Mouse (Mus musculus) hindbrain, embryonic 11.5 days (tissue): ENCODE measurements around the gene Tnp1. TPM values are rescaled to one million over a fixed set of nuclear protein-coding genes. Genes with fewer than 3 reads are reported as not detected.

ENCODE experiments used
- ATAC-seq: fragments of 200-750 bp; cut with Nextera tagmentation; 2 replicates; pipeline ENCODE4 v1.8.0; 2017; ENCODE audit warnings: mild to moderate bottlenecking, moderate TSS enrichment, moderate library complexity; ENCODE audit not compliant: low FRiP score
- DNase-seq: peaks from one replicate; pipeline ENCODE4 v3.0.0-alpha.2; 2015; ENCODE audit warnings: low spot score
- H3K27ac ChIP-seq: fragments of 300-500 bp; sonication (generic); 2 replicates; pipeline ENCODE4 v1.5.1; 2014; ENCODE audit warnings: mild to moderate bottlenecking, low read depth, low read length
- H3K27me3 ChIP-seq: fragments of 300-500 bp; sonication (generic); 2 replicates; pipeline ENCODE4 v1.6.1; 2014; ENCODE audit warnings: mild to moderate bottlenecking, low read length, moderate library complexity, mixed read lengths; ENCODE audit not compliant: control insufficient read depth, insufficient read depth
- H3K36me3 ChIP-seq: fragments of 300-500 bp; sonication (generic); 2 replicates; pipeline ENCODE4 v1.6.1; 2014; ENCODE audit warnings: mild to moderate bottlenecking, low read length, moderate library complexity, mixed read lengths; ENCODE audit not compliant: control insufficient read depth, insufficient read depth
- H3K4me1 ChIP-seq: fragments of 300-500 bp; sonication (generic); replicated peaks from 2 replicates; pipeline ENCODE4 v1.6.1; 2014; ENCODE audit warnings: low read length, mixed read lengths; ENCODE audit not compliant: control insufficient read depth, insufficient read depth
- H3K4me2 ChIP-seq: fragments of 300-500 bp; sonication (generic); replicated peaks from 2 replicates; pipeline ENCODE4 v1.6.1; 2014; ENCODE audit warnings: mild to moderate bottlenecking, low read depth, low read length
- H3K4me3 ChIP-seq: fragments of 300-500 bp; sonication (generic); 2 replicates; pipeline ENCODE4 v1.5.1; 2014; ENCODE audit warnings: low read depth, low read length
- H3K9ac ChIP-seq: fragments of 300-500 bp; sonication (generic); 2 replicates; pipeline ENCODE4 v1.6.1; 2014; ENCODE audit warnings: low read depth, low read length
- H3K9me3 ChIP-seq: fragments of 300-500 bp; sonication (generic); 2 replicates; pipeline ENCODE4 v1.6.1; 2016; ENCODE audit warnings: low read length; ENCODE audit not compliant: control insufficient read depth
- WGBS: fragments of 180-500 bp; shearing (Covaris S2); extraction: QIAGEN DNeasy Blood & Tissue Kit; methylation state at CpG from one replicate; pipeline ENCODE4 v1.1.7; 2014; 5-methylcytosine and 5-hydroxymethylcytosine counted together
- polyA plus RNA-seq: library from polyadenylated mRNA; unstranded; fragments of >200 nt; fragmentation: Nextera tagmentation; extraction: Ambion mirVana; gene quantifications from 2 replicates; pipeline ENCODE4 v1.2.1, GENCODE M21; 2014

Gene Tnp1
- not detected in 2 replicates for polyA plus RNA-seq

DNA sequence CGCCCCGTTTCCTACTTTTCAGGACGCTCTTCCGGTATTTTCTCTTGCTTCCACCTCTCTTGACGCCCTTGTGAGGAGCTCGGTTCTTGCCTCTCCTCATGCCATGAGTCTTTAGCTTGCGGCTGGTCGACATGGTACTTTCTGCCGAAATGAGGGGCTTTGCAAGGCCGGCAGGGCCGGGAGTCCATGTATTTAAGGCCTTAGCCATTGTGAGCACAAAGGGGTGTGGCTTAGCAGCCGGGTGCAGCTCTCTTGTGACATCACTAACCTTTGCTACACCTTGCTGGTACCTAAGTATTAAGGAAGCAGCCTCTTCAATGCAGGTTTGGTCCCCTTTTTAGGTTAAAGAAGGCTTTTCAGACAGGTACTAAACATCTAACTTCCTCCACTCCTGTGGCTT is at the start of gene Tnp1:
Gene Tnp1, minus strand, starts transcription at position 179 of the 400 bp plus-strand sequence.
- 94% methylated on average over 12 of the region's 12 CpGs for WGBS
- Histone ChIP-seq H3K9me3 (no peaks in the 10 kb centered on the region), H3K4me2 (no peak within 1 kb of the TSS), H3K9ac (no peak within 1 kb of the TSS), H3K27me3 (no peaks in the 10 kb centered on the region), H3K27ac (no peak within 1 kb of the TSS), H3K36me3 (no peaks in the 10 kb centered on the region), H3K4me1 (no peaks in the 10 kb centered on the region), H3K4me3 (no peak within 1 kb of the TSS)
- ATAC-seq: no peak
- DNase-seq: no peak

DNA sequence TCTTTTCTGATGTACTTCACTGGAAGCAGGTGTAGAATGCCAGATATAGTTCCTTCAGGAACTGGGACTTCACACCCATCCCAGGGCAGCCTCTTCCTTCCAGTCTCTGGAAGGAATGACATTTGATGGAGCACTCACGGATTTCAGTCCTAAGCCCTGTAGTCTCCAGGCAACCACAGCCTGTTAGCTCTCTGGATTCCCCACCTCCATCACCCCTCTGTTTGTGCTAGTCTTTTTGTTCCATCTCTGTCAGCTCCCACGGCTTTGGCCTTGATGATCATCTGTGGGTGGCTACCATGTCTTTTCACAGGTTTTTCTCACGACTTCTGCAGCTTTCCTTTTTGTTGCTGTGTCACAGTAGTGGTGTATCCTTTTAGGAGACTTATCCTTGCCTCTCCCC is 48.6 kb upstream of the Tnp1 start:
- no peak overlapping the region for H3K9ac ChIP-seq
- 54% methylated on average over 3 of the region's 3 CpGs for WGBS
- DNase-seq (no peak), ATAC-seq (no peak)
- H3K4me2 ChIP-seq: no peak overlapping the region
- no peaks in the 10 kb centered on the region for H3K9me3 ChIP-seq
- H3K4me3 ChIP-seq: no peak overlapping the region
- H3K27ac ChIP-seq: no peak overlapping the region
- H3K4me1 ChIP-seq: no peaks in the 10 kb centered on the region
- no peaks in the 10 kb centered on the region for H3K36me3 ChIP-seq
- no peaks in the 10 kb centered on the region for H3K27me3 ChIP-seq

DNA sequence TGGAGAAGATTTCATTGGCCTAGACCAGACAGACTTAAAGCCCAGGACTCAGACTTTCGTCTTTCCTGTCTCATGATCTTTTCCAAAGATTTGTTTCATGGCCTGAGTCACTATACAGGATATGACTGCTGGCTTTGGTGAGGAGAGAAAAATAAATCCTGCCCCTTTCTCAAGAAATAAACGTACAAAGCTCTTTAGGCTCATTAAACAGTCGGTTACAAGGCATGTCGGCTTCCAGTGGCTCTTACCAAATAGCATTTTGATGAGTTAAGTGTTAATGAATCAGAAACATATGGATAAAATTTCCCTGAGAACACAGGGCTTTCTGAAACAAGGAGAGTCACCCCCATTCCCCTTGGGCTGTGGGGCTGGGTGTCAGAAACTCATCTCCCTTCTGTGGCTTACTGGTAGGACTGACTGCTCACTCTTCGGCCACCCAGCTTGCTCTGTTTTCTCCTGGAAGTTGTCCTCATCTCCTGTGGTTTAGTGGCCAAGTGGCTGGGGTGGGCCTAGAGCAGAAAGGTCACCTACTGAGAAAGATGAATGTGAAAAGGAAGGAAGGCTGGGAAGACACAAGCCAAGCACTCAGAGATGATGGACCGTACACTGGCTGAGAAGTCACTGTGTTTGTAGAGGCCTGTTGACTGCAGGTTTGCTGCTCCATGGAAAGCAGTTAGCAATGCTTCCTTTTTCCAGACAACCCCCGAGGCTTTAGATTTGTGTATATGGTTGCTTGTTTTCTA is 46.0 kb upstream of the Tnp1 start:
- DNase-seq: no peak
- Histone ChIP-seq H3K4me1 (no peaks in the 10 kb centered on the region), H3K27me3 (no peaks in the 10 kb centered on the region), H3K9me3 (no peaks in the 10 kb centered on the region), H3K27ac (no peak overlapping the region), H3K36me3 (no peaks in the 10 kb centered on the region), H3K9ac (no peak overlapping the region), H3K4me2 (no peak overlapping the region), H3K4me3 (no peak overlapping the region)
- WGBS: 75% methylated on average over 7 of the region's 7 CpGs
- no peak for ATAC-seq

DNA sequence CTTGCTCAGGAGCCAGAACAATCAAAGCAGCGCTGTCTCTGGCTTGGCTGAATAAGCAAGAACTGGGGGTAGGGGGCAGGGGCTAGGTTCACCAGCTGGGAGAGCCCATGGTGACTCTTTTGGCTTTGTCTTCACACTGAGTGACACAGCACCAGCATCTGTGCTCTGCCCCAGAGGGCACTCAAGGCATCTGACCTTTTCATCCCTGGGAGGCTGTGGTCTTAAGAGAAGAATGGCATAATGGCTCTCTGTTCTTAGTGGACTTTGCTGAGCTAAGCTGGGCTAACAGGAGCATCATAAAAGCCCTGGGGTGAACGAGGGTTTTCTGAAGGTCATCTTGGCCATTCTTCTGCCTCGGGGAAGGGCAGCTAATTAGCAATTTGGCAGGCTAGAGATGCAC is 44.6 kb upstream of the Tnp1 start:
- Histone ChIP-seq H3K36me3 (no peaks in the 10 kb centered on the region), H3K27ac (no peak overlapping the region), H3K9me3 (no peaks in the 10 kb centered on the region), H3K4me1 (no peaks in the 10 kb centered on the region), H3K4me2 (no peak overlapping the region), H3K4me3 (no peak overlapping the region), H3K27me3 (no peaks in the 10 kb centered on the region), H3K9ac (no peak overlapping the region)
- WGBS: 9% methylated on average over 3 of the region's 3 CpGs
- no peak for ATAC-seq
- DNase-seq: peak; percentile 34

DNA sequence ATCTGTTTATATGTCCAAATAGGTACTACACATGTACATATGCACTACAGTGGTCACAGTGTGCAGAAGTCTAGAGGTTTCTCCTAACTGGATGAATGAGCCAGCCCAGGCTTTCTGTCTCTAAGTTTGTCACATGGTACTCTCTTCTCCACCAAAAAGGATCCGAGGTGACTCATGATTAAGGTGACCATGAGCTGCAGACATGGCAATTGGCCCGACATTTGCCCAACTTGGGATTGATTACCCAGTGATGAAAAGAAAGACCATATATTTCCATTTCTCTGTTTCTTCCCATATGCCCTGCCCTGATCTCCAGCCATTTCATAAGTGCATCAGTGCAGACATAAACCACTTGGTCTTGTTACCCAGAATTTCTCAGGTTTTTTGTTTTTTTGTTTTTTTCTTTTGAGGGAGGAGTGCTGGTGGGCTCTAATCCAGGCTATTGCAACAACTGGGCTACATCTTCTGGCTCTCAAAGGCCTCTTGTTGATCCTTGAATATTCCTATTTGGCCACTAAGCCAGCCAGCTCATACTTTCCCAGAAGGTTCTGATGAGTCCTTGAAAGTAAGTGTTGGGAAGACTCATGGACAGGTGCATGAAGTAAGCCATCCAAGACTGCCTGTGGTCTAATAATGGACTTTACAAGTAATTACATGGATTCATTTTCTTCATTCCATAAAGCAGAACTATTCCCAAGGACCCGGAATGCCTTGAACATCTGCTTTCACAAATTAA is 40.7 kb upstream of the Tnp1 start:
- H3K9me3 ChIP-seq: no peaks in the 10 kb centered on the region
- no peak for ATAC-seq
- H3K4me2 ChIP-seq: no peak overlapping the region
- H3K4me3 ChIP-seq: no peak overlapping the region
- no peak overlapping the region for H3K27ac ChIP-seq
- WGBS: 90% methylated on average over 3 of the region's 3 CpGs
- no peak for DNase-seq
- H3K36me3 ChIP-seq: no peaks in the 10 kb centered on the region
- no peaks in the 10 kb centered on the region for H3K4me1 ChIP-seq
- H3K27me3 ChIP-seq: no peaks in the 10 kb centered on the region
- H3K9ac ChIP-seq: no peak overlapping the region

DNA sequence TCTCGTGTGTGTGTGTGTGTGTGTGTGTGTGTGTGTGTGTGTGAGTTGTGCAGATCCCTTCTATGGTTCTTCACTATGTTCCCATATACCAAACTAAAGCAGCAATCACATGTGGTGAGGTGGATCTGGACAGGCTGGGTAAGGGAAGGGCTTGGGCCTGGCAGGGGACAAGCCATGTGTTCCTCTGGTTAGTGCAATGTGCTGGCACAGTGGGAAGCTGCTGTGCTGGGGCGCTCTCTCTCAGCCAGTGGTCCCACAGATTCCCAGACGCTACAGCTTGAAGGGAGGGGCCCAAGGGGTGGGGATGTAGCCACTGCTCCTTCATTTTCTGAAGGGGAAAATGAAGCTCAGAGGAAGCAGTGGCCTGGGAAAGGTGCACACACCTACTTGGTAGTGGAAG is 40.1 kb upstream of the Tnp1 start:
- no peaks in the 10 kb centered on the region for H3K36me3 ChIP-seq
- H3K27ac ChIP-seq: no peak overlapping the region
- H3K4me2 ChIP-seq: no peak overlapping the region
- H3K27me3 ChIP-seq: no peaks in the 10 kb centered on the region
- H3K4me1 ChIP-seq: no peaks in the 10 kb centered on the region
- H3K4me3 ChIP-seq: no peak overlapping the region
- no peak overlapping the region for H3K9ac ChIP-seq
- DNase-seq: no peak
- WGBS: 48% methylated on average over 3 of the region's 3 CpGs
- H3K9me3 ChIP-seq: no peaks in the 10 kb centered on the region
- no peak for ATAC-seq

DNA sequence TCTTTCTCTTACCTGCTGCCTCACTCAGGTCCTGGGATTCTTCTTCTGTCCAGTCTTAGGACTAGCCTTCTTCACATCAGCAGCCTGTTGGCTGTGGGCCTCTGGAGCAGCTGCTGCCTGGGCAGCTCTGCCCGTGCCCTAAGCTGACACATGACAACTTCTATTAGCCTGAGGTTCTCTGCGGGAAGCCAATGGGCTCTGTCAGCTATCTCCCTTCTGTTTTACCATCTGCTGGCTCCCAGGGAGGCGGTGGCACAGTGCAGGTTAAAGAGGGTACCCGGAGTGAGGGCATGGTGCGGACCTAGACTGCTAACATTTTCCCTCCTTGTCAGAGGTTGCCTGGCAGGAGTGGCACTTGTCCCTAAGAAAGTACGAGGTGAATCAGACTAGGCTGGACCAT is 39.5 kb upstream of the Tnp1 start:
- DNase-seq: no peak
- Histone ChIP-seq H3K9me3 (no peaks in the 10 kb centered on the region), H3K9ac (no peak overlapping the region), H3K4me3 (no peak overlapping the region), H3K36me3 (no peaks in the 10 kb centered on the region), H3K27me3 (no peaks in the 10 kb centered on the region), H3K4me2 (no peak overlapping the region), H3K27ac (no peak overlapping the region), H3K4me1 (no peaks in the 10 kb centered on the region)
- ATAC-seq: no peak
- 54% methylated on average over 6 of the region's 6 CpGs for WGBS

DNA sequence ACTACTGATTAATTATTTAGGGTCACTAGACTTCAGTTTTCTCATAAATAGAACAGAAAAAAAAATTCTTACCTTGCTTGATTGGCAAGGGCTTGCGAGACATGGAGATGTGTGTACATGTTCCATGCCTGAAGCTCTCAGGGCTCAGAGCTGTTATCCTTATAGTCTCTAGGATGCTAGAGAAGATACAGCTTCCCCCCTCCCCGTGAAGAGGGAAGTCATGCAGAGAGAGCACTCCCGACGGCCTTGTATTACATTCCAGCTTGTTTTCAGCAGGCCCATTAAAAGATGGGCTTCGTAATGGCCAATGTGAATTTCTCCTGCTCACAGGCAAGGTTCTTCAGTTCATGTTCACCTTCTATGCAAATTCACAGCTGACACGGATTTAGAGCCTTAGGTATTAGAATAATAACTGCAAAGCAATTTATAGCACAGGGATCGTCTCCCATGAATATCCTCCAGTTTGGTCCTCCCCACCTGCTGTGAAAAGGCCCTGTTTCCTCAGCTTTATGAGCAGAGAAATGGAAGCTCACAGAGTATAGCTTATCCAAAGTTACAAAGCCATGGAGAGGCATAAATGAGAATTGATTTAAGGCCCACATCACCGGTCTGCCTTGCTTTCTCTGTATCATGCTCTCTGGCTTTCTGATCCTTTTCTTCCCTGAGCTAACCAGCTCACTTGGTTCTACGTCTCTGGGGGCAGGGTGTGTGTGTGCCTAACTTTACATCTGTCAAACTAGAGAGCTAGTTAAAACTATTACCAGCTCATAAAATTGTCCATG is 38.0 kb upstream of the Tnp1 start:
- Histone ChIP-seq H3K27ac (no peak overlapping the region), H3K9ac (no peak overlapping the region), H3K4me1 (no peaks in the 10 kb centered on the region), H3K4me2 (no peak overlapping the region), H3K9me3 (no peaks in the 10 kb centered on the region), H3K27me3 (no peaks in the 10 kb centered on the region), H3K36me3 (no peaks in the 10 kb centered on the region), H3K4me3 (no peak overlapping the region)
- DNase-seq: no peak
- 46% methylated on average over 9 of the region's 9 CpGs for WGBS
- no peak for ATAC-seq
